ENCODE assay signal across 8 mouse cellular contexts in genomic region chr9:107254476-107254875, GRCm38 (mm10). TPM values are rescaled to one million over a fixed set of nuclear protein-coding genes. Genes with fewer than 3 reads are reported as not detected.
A peak's percentile ranks its signal among the peaks of the same experiment; 100 is the strongest.
DNase-seq lines count a peak whose midpoint lies in the region; ATAC-seq and TF ChIP-seq lines count a peak whose summit lies in the region.

No protein-coding gene starts in this region.

- peak; percentile 13; the same call in 1 of the 2 replicates for TF ChIP-seq CTCF in hindbrain, postnatal 0 days (IDR thresholded peaks at IDR 0.05; ENCODE audit: low read depth)

- no peak overlapping the region for H3K4me3 ChIP-seq in hindbrain, postnatal 0 days (ENCODE audit: low read length)
- no peak overlapping the region for H3K4me3 ChIP-seq in liver, embryonic 11.5 days (ENCODE audit: low read depth, low read length)

- H3K27ac ChIP-seq in hindbrain, postnatal 0 days: peak overlapping the region; percentile 77
- no peak overlapping the region for H3K27ac ChIP-seq in liver, embryonic 11.5 days (ENCODE audit: low read depth, low read length)

- peak overlapping the region; percentile 16 for H3K4me2 ChIP-seq in hindbrain, postnatal 0 days (ENCODE audit: low read depth, low read length)
- no peak overlapping the region for H3K4me2 ChIP-seq in liver, embryonic 11.5 days

- DNase-seq in retina, postnatal 1 day: peak; percentile 55
- DNase-seq in retina, embryonic 14.5 days (ENCODE audit: low spot score): no peak
- DNase-seq in frontal cortex, postnatal 14 days (ENCODE audit: low spot score in 2 of 2): peak; percentile 69 to 71
- peak; percentile 84 for DNase-seq in hindbrain, postnatal 0 days (ENCODE audit: low spot score)
- peak; percentile 91 for DNase-seq in left cerebral cortex, postnatal 4 days
- no peak for DNase-seq in urinary bladder, postnatal 10 days (ENCODE audit: low spot score)
- no peak for DNase-seq in liver, embryonic 11.5 days (ENCODE audit: low spot score)
- no peak for DNase-seq in spleen, postnatal 36 days (ENCODE audit: low spot score in 2 of 2)

- H3K36me3 ChIP-seq in hindbrain, postnatal 0 days (ENCODE audit: insufficient read depth, low read length): no peaks in the 10 kb centered on the region
- H3K36me3 ChIP-seq in liver, embryonic 11.5 days (ENCODE audit: control insufficient read depth, insufficient read depth, low read length): no peaks in the 10 kb centered on the region

- intact Hi-C loops in left cerebral cortex, postnatal 4 days (cut with DNase I): no loop called here

- ATAC-seq in hindbrain, postnatal 0 days: peak; percentile 88
- no peak for ATAC-seq in liver, embryonic 11.5 days (replicated peaks; ENCODE audit: low FRiP score)

- peaks cover 36% of the 10 kb centered on the region for H3K4me1 ChIP-seq in hindbrain, postnatal 0 days (ENCODE audit: insufficient read depth, low read length)
- H3K4me1 ChIP-seq in liver, embryonic 11.5 days (replicated peaks; ENCODE audit: control insufficient read depth, insufficient read depth, low read length): no peaks in the 10 kb centered on the region

- no peaks in the 10 kb centered on the region for H3K27me3 ChIP-seq in hindbrain, postnatal 0 days (ENCODE audit: insufficient read depth, low read length)
- no peaks in the 10 kb centered on the region for H3K27me3 ChIP-seq in liver, embryonic 11.5 days (replicated peaks; ENCODE audit: control insufficient read depth, insufficient read depth, low read length)

- H3K9me3 ChIP-seq in hindbrain, postnatal 0 days (ENCODE audit: low read length): no peaks in the 10 kb centered on the region
- H3K9me3 ChIP-seq in liver, embryonic 11.5 days (ENCODE audit: control insufficient read depth, low read length): no peaks in the 10 kb centered on the region

- WGBS in hindbrain, postnatal 0 days: 21% methylated on average over 12 of the region's 12 CpGs
- 81% methylated on average over 12 of the region's 12 CpGs for WGBS in liver, embryonic 11.5 days

- peak overlapping the region; percentile 9; the same call in 1 of the 2 replicates for H3K9ac ChIP-seq in hindbrain, postnatal 0 days (replicated peaks; ENCODE audit: low read length)
- H3K9ac ChIP-seq in liver, embryonic 11.5 days (ENCODE audit: low read depth, low read length): no peak overlapping the region

RNA-seq across cellular contexts. Expression of gene Dock3, which starts 22.8 kb away (rescaled TPM):
- 43.4 and 52.4 TPM in 2 replicates for total RNA-seq in hindbrain, postnatal 0 days (2014; rRNA removed)
- polyA plus RNA-seq in hindbrain, postnatal 0 days (2015; fragmentation: Nextera tagmentation; extraction: Ambion mirVana): 21.6 and 23.9 TPM in 2 replicates
- 100 to 1,000 TPM; 159 to 181 TPM for total RNA-seq in left cerebral cortex, postnatal 4 days (2021)
- polyA plus RNA-seq in liver, embryonic 11.5 days (2014; fragmentation: Nextera tagmentation; extraction: Ambion mirVana): 0.41 and 1.1 TPM in 2 replicates

RNA-seq across cellular contexts. Expression of gene Mapkapk3, which starts 35.2 kb away (rescaled TPM):
- total RNA-seq in hindbrain, postnatal 0 days (2014; rRNA removed): 3.5 and 3.8 TPM in 2 replicates
- polyA plus RNA-seq in hindbrain, postnatal 0 days (2015; fragmentation: Nextera tagmentation; extraction: Ambion mirVana): 2.6 and 3.0 TPM in 2 replicates
- 1 to 10 TPM; 3.3 to 4.8 TPM for total RNA-seq in left cerebral cortex, postnatal 4 days (2021)
- polyA plus RNA-seq in liver, embryonic 11.5 days (2014; fragmentation: Nextera tagmentation; extraction: Ambion mirVana): 17.1 and 19.2 TPM in 2 replicates

RNA-seq across cellular contexts. Expression of gene Cish, which starts 41.4 kb away (rescaled TPM):
- total RNA-seq in hindbrain, postnatal 0 days (2014; rRNA removed): 2.8 and 5.3 TPM in 2 replicates
- polyA plus RNA-seq in hindbrain, postnatal 0 days (2015; fragmentation: Nextera tagmentation; extraction: Ambion mirVana): 8.6 and 8.8 TPM in 2 replicates
- 10 to 100 TPM; 16.4 to 17.5 TPM for total RNA-seq in left cerebral cortex, postnatal 4 days (2021)
- polyA plus RNA-seq in liver, embryonic 11.5 days (2014; fragmentation: Nextera tagmentation; extraction: Ambion mirVana): 6.1 and 9.9 TPM in 2 replicates

Comparison
In these comparisons a context has a peak if more than half of its experiments do, and no peak if none do; other contexts are left out.
1. DNase-seq: peak in retina, postnatal 1 day (single experiment), frontal cortex, postnatal 14 days (2 of 2), hindbrain, postnatal 0 days (single experiment) and left cerebral cortex, postnatal 4 days (single experiment); none in retina, embryonic 14.5 days (single experiment), urinary bladder, postnatal 10 days (single experiment), liver, embryonic 11.5 days (single experiment) and spleen, postnatal 36 days (0 of 2).